Mouse (Mus musculus): ENCODE data around the gene Gsdma3. TPM values are rescaled to one million over a fixed set of nuclear protein-coding genes. Genes with fewer than 3 reads are reported as not detected.
"Not testable (repeated sequence)": the region's sequence is repeated elsewhere in the genome, so short reads cannot be mapped to it uniquely, and the experiment has no call there.

Gsdma3 gene
- total RNA-seq, 2 experiments from 2014 or later = 12.9 to 17.0 TPM

GRCm38 (mm10) chr11:98595955-98596354 lies 30.2 kb upstream of the Gsdma3 start:
- no peak for DNase-seq

GRCm38 (mm10) chr11:98597363-98597762 lies 28.8 kb upstream of the Gsdma3 start:
- peak; percentile 74 to 76 for DNase-seq

GRCm38 (mm10) chr11:98597991-98598390 lies 28.2 kb upstream of the Gsdma3 start, which contains the start of gene Lrrc3c:
Gene Lrrc3c, plus strand, starts transcription at chr11:98598291.
- DNase-seq = no peak

GRCm38 (mm10) chr11:98598851-98599290 lies 27.3 kb upstream of the Gsdma3 start:
- no peak for DNase-seq

- DNase-seq = no peak
Measured at GRCm38 (mm10) chr11:98599291-98599690, 26.9 kb upstream of the Gsdma3 start.

- no peak for DNase-seq
Measured at GRCm38 (mm10) chr11:98602090-98602690, 24.0 kb upstream of the Gsdma3 start.

GRCm38 (mm10) chr11:98603953-98604352 lies 22.2 kb upstream of the Gsdma3 start:
- no peak for DNase-seq

GRCm38 (mm10) chr11:98604911-98605310 lies 21.2 kb upstream of the Gsdma3 start:
- not testable (repeated sequence) for DNase-seq

- peak in 1 of 2 experiments; percentile 45 for DNase-seq
Measured at GRCm38 (mm10) chr11:98606763-98607162, 19.4 kb upstream of the Gsdma3 start.

- DNase-seq = no peak
Measured at GRCm38 (mm10) chr11:98620791-98621190, 5.4 kb upstream of the Gsdma3 start.

- not testable (repeated sequence) for DNase-seq
Measured at GRCm38 (mm10) chr11:98623981-98624380, 2.2 kb upstream of the Gsdma3 start.

GRCm38 (mm10) chr11:98624381-98624780 lies 1.8 kb upstream of the Gsdma3 start:
- DNase-seq = not testable (repeated sequence)

- no peak for DNase-seq
Measured at GRCm38 (mm10) chr11:98628706-98629105, 2.5 kb downstream of the Gsdma3 start.

- no peak for DNase-seq
Measured at GRCm38 (mm10) chr11:98630646-98631045, 4.5 kb downstream of the Gsdma3 start.

GRCm38 (mm10) chr11:98635312-98635970 lies 9.3 kb downstream of the Gsdma3 start:
- DNase-seq = peak; percentile 26 to 36

GRCm38 (mm10) chr11:98637501-98637900 lies 11.3 kb downstream of the Gsdma3 start:
- no peak for DNase-seq

GRCm38 (mm10) chr11:98640091-98640490 lies 13.9 kb downstream of the Gsdma3 start:
- no peak for DNase-seq

GRCm38 (mm10) chr11:98644757-98645156 lies 18.6 kb downstream of the Gsdma3 start:
- no peak for DNase-seq

- no peak for DNase-seq
Measured at GRCm38 (mm10) chr11:98645946-98646345, 19.8 kb downstream of the Gsdma3 start.

- no peak for DNase-seq
Measured at GRCm38 (mm10) chr11:98646459-98646858, 20.3 kb downstream of the Gsdma3 start, which contains the start of gene Gsdma2. Gene Gsdma2, plus strand, starts transcription at chr11:98646759.

GRCm38 (mm10) chr11:98655076-98655475 lies 28.9 kb downstream of the Gsdma3 start:
- DNase-seq = peak; percentile 62 to 64

GRCm38 (mm10) chr11:98660517-98660916 lies 34.4 kb downstream of the Gsdma3 start:
- DNase-seq = peak in 1 of 2 experiments; percentile 32

GRCm38 (mm10) chr11:98664091-98664490 lies 37.9 kb downstream of the Gsdma3 start, which contains the start of gene Gsdma:
Gene Gsdma, plus strand, starts transcription at chr11:98664351.
- no peak for DNase-seq

GRCm38 (mm10) chr11:98668984-98669383 lies 42.8 kb downstream of the Gsdma3 start:
- no peak for DNase-seq

Data from adrenal gland, postnatal 36 days (tissue).